Mouse (Mus musculus) kidney, adult 18-20 months (tissue): ENCODE results near the gene Map6.
A peak's percentile ranks its signal among the peaks of the same experiment; 100 is the strongest.
"Not testable (repeated sequence)": the region's sequence is repeated elsewhere in the genome, so short reads cannot be mapped to it uniquely, and the experiment has no call there.

Experiments
- DNase-seq: peaks from one replicate; pipeline ENCODE4 v3.0.0; 2021

Map6 gene

DNA sequence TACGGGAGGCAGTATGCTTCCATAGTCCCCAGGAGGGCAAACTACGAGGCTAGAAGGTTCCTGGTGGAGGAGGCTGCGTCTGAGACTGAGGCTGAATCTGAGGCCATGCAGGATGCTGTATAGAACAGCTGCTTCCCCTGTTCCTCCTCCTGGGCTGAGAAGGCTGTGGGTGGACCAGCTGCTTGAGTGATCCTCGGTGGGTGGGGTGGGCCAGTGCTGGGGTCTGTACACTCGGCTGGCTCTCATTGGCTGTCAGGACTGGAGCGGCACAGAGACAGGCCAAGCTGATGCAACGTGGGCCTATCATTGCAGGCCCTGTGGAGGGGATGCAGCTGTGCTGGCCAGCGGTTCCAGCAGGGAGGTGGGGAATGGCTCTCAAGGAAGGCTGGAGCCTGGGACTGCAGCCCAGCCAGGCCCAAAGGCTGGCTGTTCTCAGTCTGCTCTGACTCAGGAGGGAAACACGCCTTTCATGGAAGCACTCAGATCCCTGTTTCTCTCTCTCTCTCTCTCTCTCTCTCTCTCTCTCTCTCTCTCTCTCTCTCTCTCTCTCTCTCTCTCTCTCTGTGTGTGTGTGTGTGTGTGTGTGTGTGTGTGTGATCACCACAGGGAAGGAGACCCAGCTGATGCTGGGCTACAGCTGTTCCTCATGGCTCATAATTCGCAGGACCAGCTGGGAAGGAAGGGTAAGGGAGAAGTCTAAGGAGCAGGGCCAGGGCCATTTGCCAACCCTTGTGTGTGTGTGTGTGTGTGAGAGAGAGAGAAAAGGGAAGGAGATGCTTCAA, 93.0 kb downstream of the Map6 start:
- DNase-seq, result peak; percentile 40

- DNase-seq, result no peak
Observed at GRCm38 (mm10) chr7:99360803-99361414, 93.7 kb downstream of the Map6 start.

GRCm38 (mm10) chr7:99362137-99362536, 94.9 kb downstream of the Map6 start:
- no peak for DNase-seq

DNA sequence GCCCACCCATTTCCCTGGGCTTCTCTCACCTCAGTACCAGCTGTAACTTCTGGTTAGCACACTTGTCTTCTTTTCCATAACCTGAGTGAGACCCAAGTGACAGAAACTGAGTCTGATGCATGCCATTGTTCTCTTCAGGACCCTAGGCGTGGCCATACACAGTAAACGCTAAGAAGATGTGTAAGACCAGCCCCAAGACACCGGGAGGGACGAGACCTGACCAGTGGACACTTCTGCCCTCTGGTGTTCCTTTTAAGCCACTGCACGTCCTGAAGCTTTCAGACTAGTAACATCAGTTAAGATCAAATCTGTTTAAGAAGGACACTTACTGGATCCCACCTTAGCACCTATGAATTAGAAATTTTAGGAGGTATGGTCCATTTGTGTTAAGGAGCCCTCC, 97.8 kb downstream of the Map6 start:
- DNase-seq, result peak; percentile 77

GRCm38 (mm10) chr7:99366716-99367115, 99.5 kb downstream of the Map6 start:
- no peak for DNase-seq

- not testable (repeated sequence) for DNase-seq
Observed at GRCm38 (mm10) chr7:99374325-99374724, 107.1 kb downstream of the Map6 start.

DNA sequence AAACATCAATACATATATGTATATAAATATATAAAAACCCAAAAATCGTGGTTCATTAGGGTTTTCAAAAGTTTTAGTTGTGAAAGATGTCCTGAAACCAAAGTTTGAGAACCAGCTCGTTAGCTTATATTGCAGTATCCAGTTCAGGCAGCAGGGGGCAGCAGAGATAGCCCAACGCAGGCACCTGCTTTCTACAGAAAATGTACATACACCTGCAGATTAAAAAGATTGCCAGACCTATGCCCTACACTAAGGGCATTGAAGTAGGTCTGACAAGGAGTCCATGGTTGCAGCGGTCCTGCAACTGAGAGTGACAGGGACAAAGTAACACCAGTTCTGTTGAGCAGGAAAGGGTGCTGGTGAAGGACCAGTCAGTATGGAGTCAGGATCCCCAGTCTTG, 108.2 kb downstream of the Map6 start:
- peak; percentile 86 for DNase-seq

DNA sequence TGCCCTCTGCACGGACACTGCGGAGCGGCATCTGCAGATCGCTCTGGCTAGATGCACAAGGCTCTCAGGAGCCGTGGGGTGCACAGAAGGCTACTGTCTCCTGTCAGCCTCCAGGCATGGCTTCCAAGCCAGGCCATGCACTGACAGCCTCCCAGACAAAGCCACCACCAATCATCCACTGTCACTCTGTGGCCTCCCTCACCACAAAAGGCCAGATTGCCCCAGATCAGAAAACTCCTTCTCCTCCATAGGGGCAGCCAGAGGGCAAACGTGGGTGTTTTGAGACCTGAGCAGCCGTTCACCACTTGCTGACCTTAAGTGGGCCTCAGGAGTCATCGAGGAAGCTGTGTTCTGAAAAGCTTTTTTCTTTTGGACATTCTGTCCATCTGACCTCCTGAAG, 111.6 kb downstream of the Map6 start:
- DNase-seq, result no peak

DNA sequence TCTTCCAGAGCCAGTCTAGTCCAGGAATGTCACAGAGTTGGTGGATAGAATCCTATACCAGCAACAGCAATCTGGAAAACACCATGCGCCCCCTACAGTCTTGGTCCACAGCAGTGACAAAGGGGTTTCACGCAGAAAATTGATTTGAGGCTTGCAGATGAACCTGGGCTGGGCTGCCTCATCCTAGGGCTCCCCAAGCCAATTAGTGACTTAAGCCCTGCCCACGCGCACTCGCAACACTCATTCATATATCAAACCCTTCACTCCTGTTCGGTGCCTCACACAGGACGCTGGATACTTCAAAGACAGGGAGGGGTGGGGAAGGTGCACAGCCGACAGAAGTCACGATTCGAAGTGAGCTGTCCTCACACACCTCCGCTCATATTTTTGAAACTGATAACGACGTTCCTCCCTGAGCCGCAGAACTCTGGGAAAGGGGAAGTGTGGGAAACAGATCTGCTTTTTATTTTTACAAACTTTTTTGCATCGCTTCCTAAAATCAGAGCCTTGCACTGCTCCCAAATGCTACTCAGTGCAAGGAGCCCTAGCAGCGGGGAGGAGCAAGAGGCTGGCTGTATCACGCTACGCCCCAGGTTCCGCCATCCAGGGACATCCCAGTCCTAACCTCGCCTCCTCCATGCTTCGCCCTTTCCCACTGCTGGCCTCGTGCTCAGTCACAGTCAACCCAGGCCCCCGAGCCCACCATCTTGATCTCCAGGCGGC, 113.4 kb downstream of the Map6 start:
- DNase-seq, result no peak

DNA sequence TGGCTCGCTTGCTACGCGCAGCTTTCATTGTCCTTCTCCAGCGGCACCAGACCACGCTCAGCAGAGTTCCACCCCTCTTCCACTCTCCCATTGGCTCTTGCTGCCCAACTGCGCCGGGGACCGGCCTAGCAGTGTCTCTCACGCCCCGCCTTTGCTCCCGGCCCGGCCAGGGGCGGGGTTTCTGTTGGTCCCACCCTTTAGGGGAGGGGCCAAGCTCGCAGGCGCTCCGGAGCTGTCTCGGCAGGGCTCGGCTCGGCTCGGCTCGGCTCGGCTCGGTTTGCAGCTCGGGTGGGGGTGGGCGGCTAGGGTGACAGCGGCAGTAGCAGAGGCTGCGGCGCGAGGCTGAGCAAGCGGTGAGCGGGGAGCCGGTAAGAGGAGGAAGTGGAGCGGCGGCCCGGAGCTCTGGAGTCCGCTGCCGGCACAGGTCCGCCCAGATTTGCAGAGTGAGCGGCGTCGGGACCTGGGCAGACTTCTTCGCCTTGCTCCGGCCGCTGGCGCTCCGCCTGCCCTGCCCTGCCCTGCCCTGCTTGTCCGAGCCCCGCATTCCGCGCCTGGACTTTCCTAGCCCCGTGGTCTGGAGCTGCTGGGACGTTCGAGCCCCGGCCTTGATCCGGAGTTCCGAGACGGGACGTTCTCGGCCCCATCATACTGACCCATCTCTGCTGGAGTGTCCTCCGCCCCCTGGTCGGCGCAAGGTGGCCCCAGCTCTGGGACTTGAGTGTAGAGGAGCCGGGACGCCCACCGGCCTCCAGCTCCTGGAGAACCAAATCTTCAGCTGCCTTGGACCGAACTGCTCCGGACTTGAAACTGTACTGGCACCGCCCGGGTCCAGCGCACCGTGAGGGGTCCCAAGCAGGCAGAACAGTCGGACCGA, 114.2 kb downstream of the Map6 start, which contains the start of gene Gdpd5:
Gdpd5 (plus strand) TSS at position 201 of the 874 bp plus-strand sequence.
- peak; percentile 100 for DNase-seq

GRCm38 (mm10) chr7:99382088-99383000, 115.1 kb downstream of the Map6 start:
- no peak for DNase-seq

GRCm38 (mm10) chr7:99383246-99383645, 116.0 kb downstream of the Map6 start:
- DNase-seq, result no peak

DNA sequence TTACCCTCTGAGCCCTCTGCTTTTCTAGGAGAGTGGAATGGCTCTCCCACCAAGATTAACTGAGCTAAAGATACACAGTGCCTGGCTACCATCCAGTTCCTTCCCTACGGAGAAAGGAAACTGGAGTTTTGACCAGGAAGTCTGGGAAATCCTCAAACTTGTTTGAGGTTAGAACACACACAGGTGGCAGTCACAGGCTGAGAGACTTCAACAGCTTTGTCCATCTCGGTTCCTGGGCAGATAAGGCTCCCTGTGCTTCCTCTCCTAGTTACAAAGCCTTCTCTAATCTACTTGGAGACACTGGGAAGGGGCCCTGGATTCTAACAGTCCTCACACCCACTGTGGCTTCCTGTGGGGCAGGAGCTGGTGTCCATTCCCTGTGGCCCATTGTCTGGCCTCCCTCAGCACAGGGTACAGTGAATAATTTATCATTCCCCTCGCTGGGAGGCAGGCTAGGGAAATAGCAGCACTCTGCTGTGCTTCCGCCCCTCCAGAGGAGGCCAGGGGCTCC, 116.9 kb downstream of the Map6 start:
- DNase-seq, result peak; percentile 34

DNA sequence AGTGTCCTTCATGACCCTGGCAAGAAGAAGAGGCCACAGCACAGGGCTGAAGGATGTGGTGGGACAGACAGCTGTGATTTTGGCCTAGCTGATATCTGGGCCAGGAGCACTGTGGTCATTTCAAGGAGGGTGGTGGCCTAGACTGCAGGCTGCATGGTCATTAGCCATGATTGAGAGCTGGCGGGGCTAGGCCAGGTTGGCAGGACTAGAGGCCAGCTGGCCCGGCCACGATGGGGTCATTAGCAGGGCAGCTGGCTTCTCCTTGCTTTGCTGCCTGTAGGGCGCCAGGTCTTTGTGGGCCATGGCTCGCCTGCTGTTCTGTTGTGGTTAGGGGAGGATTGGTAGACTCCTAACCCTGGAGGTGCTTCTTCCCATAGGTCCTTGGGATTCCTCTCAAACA, 118.8 kb downstream of the Map6 start:
- no peak for DNase-seq
